Mouse (Mus musculus) T-helper 1 cell (primary cell): ENCODE measurements around the gene Pick1.

Experiments
- in situ Hi-C: fragments of 300-600 bp; cut with MboI, MseI; formaldehyde crosslinking; loops from one replicate; pipeline ENCODE4 v1.15.1; 2025; ENCODE audit warnings: high pct_unique_total_duplicates

The Pick1 gene

DNA sequence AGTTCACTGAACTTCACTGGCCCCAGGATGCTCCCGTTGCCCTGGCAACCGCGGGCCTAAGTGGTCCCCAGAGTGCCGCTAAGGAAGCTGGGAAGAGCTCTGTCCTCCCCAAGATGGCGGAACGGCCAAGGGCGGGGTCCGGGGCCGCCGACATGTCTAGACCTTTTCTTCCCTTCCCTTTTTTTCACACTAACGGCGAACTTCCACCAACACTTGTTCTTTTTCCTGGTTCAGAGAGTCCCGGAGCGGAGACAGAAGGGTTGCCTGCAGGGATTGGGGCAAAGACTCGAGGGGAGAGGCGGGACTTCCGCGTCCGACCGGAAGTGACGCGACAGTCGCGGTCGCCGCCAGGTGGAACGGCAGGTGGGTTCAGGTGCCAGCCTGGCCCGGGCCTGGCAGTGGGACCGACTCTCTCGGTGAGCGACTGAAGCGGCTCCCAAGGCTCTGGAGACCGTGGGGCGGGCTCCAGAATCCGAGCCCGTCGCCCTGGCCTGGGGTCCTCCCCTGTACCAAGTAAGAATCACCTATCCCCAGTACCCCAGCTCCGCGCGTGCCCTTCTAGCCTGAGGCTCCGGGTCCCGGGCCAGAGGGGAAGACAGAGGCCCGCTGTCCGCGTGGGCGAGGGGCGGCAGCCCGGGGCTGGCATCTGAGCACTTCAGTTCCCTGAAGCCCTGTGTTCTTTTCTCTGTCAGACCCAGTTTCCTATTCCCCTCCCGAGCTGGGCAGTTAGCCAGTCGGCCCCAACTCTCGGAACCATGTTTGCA, at the start of gene Pick1, which contains the start of gene Gm49486:
TSS of gene Pick1 (plus strand) at position 116 of the 764 bp plus-strand sequence.
TSS of gene Gm49486 (plus strand) at position 334 of the 764 bp plus-strand sequence.
- in situ Hi-C loops: loop anchor here (10.0 kb wide), 1 partner anchor 236 kb away; no protein-coding TSS in a partner anchor

DNA sequence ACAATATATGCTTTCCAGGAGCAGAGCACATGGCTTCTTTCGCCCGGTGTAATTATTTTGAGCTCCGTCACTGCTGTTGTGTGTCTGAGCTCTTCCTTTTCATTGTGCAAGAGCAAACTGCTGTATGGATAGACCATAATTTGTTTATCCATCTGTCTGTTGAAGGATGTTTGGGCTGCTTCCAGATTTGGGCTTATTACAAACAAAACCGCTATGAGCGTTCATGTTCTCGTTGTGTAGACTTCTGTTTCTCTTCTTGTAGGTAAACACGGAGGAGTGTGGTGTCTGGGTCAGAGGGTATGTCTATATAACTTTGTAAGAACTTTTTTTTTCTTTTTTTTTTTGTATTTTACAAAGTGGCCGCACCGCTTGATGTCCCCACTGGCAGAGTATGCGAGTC, 43.8 kb upstream of the Pick1 start:
- in situ Hi-C loops: no loop called here

DNA sequence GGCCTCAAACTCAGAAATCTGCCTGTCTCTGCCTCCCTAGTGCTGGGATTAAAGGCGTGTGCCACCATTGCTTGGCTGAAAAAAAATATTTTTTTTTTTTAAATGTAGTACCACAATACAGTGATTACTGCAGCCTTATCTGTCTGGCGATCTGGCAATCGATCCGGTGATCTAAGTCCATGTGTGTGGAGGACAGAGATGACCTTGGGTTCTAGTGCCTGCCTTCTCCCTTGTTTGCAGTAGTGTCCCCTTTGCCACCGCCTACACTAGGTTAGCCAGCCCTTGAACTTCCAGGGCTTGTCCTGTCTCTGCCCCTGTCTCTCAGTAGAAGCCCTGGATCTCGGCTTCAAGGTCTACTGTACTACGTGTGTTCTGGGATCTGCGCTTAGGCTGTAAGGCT, 41.2 kb upstream of the Pick1 start:
- in situ Hi-C loops: no loop called here

DNA sequence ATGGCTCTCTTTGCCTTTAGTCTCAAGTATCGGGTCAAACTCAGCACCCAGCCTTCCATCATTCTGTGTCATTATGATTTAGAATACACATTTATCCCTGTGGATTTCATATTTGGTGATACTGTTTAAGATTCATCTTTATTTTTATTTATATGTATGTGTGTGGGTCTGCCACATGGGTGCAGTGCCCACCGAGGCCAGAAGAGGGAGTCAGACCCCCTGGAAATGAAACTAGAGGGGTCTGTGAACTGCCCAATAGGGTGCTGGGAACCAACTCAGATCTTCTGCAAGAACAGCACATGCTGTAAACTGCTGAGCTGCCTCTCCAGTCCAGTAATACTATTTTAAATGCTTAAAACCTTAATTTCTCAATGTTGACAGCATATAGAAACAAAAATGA, 37.5 kb upstream of the Pick1 start:
- in situ Hi-C loops: no loop called here

DNA sequence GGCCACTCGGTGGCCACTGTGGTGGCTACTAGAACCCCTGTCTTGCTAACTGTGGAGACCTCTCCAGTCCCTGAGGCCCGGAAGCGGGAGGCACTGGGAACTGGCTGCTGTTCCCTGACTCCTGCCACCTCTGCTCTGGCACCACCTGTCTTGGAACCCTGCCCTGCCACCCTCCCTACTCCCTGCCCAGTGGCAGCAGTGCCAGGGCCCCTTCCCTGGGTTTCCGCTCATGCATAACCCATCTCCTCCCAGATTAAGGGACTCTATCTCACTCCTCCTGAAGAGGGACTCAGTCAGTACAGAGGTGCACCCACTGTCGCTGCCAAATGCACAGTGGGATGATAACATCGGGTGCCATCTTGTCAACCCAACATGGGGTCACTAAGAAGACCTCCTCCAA, 36.5 kb upstream of the Pick1 start:
- in situ Hi-C loops: no loop called here

DNA sequence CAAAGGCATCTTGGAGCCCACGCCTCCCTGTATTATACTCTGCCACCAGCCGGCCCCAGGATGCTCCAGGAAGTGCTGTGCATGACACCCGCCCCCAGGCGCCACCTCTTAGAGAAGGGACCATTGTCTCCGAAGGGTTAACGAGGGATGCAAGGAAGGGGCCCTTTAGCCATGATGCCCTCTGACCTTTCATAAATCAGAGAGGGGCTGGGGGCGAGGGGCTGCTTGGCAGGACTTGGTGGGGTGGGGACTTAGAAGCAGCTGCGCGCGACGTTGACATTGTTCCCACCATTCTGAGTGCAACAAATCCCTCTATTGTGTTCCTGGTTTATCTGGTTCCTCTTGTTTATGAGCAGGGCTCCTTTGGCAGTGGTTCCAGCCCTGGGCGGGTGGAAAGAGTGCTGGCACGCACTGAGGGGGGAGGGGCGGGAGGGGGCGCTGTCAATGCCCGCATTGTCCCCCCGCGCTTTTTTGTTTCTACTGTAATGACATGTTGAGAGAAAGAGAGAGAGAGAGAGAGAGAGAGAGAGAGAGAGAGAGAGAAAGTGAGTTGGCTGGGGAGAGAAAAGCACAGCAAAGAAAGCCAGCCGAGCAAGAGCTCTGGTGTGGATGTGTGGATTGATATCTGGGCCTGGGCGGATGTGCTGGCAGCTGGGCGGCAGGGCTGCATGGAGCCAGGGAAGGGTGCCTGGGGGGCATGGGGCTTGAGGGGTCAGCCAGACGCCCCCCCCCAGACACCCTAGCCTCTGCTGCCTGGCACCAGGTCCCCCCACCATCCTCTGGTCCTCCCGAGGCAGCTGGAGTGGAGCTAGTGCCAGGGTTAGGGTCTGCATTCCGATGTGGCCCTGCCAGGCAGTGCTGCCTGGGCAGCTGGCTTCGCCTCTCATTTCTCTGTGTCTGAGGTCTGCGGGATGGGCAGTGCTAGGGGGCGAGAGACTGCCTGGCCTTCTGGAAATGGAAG, 35.8 kb upstream of the Pick1 start:
- in situ Hi-C loops: no loop called here

DNA sequence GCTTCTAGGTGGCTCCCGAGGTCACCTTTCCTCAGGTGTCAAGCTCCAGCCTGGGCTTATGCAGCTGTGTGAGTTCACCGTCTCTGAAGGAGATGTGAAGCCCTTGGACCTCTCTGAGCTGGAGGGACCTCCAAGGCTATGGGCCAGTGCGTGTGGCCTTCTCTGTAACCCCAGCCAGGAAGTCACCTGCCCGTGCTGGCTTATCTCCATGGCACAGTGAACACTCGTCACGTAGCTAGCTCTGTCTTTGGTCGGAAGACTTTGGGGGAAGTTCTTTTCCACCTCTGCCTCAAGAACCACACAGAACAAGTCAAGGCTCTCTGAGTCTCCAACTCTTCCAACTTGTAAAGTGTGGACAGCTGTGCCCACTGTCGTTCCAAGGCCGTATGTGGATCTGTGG, 34.9 kb upstream of the Pick1 start:
- in situ Hi-C loops: no loop called here

DNA sequence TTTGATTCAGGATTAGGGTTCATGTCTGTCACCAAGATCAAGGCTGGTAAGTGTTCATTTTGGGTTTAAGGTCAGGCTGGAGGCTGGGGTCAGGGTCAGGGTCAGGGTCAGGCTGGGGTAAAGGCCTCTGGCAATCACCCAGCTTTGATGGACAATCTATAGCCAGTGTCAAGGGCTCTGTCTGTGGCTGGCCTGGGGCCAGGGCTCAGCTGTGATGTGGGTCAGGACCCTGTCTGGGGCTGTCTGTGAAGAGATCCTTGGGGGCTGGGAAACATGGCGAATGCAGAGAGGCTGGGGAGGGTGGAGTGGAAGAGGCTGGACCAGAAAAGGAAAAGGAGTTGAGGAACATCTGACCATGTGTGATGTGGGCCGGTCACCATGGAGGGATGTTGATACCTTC, 34.0 kb upstream of the Pick1 start:
- in situ Hi-C loops: no loop called here

DNA sequence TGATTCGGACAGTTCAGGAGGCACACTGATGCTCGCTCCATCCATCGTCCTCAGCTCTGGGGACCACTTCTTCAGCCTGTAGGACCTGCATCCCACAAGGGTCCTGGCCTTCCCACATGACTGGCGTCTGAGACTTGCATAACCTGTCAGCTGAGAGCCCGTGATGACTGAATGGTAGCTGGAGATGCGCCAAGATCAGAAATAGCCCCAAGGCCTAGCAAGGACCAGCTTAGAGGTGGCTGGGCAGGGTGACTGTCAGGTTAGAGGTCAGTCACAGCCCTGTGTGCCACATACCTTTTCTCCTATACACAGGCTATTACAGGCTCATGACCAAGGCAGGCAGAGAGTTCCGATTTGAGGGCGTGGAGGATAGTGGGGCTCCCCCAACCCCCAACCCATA, 33.5 kb upstream of the Pick1 start:
- in situ Hi-C loops: no loop called here

DNA sequence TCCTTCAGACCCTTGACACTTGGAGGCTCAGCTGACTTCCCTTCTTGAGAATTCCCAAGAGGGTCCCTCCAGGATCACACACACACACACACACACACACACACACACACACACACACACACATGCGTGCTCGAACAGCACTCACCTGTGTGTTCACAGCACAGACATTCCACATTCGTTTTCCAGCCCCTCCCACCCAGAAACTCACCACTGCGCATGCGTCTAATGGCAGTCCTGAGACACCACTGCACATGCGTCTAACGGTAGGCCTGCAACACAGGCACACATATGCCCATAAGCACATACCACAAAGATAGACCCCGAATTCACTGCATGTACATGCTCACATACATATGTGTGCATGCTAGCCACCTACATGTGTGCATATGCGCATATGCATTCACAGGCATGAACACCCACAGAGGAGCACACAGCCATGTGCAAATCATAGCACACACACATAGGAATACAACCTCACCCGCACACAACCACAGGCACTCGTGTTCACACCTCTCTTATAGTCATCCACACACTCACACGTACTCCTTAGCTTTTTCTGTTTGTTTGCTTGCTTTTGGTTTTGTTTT, 29.5 kb upstream of the Pick1 start:
- in situ Hi-C loops: no loop called here

DNA sequence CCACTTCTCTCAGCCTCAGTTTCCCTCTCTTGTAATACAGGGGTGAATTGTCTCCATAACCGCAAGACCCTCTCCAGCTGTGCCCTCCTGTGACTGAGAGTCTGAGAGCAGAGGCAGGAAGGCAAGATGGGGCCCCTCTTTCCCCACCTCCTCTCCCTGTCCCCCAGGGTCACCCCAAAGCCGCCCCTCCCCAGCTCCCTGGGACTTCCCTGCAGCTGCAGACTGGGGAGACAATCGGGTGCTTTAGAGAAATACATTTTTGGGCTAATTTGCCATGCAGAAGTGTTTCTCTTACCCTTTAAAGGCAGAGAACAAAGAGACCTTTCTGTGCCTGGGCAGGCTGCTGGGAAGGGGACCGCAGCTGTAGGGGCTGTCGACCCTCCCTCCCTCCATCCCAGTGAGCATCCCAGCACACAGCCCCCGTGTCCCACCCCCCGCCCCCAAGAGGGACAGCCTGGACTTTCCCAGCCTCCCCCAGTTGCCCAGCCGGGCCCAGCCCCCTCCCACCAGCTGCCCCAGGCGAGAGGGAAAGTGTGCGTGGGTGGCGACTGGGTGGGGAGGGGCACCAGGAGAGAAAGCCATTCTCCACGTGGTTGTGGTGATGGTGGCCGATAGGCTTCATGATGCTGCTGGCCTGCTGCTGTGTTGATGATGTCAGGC, 27.4 kb upstream of the Pick1 start:
- in situ Hi-C loops: no loop called here

DNA sequence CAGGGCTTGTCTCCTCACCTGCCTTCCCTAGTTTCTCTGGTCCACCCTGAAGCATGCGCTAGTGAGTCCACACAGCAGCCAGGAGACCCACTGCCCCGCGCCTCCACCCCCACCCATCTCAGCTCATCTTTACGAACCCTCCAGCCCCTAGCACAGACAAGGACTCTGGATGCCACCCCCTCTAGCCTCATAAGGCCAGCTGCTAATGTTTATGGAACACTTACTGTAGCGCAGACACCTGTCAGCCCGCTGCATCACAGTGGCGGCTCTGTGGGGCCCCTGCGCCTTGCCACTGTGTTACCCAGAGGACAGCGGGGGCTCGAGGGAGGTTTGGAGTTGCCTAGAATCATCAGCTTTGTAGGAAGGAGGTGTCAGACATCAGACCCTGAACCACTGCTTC, 26.4 kb upstream of the Pick1 start:
- in situ Hi-C loops: no loop called here

DNA sequence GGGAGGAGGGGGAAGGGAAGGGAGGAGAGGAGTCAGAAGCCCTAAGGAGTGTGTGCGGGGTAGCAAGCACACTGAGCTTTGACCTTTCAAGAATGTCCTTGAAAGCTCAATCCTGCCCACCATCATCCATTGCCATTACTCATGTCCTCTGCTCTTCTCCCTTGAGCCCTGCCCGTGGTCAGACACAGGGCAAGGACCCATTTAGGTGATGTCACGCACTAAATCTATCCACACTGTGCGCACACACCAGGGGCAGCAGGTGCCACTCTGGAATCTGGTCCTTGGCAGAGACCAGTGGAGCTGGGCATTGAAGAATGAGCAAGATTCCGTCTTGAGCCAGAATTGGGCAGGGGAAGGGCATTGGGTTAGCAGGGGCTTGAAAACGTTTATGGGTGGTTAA, 20.8 kb upstream of the Pick1 start:
- in situ Hi-C loops: no loop called here

DNA sequence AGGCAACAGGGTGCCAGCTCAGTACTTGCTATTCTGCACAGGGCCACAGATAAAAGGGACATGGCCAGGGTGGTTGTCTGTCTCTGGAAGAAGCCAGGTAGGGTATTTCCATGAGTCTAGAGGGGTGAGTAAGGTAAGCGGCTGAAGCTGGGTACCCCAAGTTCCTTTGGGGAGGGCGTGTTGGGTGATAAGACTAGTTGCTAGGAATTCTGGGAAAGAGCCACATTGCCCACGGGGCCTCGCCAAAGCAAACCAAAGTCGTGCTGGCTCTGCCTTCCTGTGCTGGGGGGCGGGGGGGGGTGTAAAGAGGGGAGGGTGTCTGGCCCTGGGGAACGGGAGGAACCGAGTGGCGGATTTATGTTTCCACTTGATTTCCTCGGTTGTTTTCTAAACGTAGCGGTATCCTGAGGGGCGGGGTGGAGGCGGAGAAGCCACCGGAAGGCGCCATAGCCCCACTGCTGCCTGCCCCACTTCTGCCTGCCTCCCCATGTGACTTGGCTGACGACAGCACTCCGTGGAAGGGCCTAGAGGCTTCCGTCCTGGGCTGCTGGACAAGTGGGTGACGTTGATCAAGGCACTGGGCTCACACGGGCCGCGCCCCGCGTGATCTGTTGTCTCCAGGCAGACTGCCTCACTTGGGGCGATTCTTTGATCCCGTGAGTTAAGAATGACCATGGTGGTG, 20.1 kb upstream of the Pick1 start:
- in situ Hi-C loops: no loop called here

DNA sequence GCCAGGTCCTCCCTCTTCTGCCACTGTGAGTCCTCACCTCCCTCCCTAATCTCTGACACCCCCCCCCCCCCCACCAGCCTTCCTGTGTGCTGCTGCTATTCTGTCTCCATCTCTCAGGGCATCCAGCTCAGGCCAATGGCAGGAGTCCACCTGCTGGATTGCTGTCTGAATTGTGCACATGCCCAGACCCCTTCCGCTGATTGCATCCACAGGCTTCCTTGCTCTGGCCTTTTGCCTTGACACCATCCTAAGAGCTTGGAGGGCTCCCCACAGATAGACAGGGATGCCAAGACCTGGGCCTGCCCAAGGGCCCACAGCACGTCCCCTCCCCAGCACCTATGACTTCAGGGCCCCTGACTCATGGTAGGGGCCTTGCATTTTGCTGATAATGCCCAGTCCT, 18.6 kb upstream of the Pick1 start:
- in situ Hi-C loops: no loop called here

DNA sequence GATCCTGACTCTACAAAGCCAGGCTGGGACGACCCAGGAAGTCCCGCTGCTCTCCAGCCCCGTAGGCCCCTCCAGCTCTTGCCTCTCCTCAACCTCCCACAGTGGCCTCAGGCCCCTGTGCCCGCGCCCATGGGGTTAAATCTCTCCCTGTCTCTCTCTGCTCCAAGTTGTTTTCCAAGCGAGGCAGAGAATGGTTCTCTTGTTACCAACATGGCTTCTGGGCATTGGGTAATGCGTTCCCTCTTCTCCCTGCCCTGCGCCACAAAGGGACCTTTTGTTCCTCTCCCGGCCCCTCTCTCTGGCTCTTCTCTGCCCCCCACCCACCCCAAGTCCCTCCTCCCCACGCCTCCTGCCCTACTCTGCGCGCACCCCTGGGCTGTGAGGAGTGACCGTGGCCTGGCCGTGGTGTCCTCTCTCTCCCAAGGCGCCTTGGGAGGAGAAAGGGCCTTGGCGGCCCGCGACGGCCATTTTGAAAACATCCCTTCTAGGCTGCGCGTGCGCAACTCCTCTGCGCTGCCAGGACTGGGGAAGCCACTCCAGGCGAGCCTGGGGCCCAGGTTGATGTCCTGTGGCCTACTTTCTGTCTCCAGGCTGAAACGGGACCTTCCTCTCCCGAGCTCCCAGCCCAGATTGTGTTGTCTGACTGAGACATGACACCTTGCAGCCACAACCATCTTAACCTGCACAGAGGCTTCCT, 16.1 kb upstream of the Pick1 start:
- in situ Hi-C loops: no loop called here

DNA sequence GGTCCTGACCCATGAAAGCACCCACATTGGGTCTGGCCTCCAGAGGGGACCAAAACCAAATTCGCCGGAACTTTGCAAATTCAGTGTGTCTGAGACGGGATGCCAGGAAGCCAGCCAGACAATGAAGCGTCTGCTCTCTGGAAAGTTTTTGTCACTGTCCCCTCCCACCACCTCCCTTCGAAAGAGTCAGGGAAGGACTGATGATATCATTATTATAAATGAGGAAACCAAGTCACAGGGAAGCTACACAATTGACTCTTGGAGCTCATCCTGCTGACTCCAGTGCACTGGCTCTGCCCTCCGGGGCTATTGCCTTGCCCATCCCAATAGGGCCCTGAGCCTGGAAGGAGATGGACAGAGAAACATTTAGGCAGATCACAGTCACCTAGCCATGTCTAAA, 15.4 kb upstream of the Pick1 start:
- in situ Hi-C loops: no loop called here

DNA sequence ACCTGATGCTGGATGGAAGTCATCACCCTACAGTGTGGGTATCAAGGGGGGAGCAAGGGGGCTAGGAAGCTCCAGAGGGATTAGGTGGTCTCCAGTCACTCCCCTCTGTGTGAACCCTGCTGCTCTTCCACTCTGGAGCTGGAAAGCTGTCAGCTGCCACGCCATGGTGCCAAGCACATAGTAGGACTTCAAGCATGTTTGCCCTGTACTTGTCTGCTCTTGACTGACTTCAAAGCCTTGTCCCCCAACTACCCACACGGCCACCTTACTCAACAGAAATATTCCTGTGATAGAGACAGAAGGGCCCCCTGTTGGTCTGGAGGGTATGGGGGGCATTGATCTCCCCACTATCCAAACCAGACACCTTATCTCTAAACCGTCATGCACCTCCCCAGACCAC, 12.8 kb upstream of the Pick1 start:
- in situ Hi-C loops: no loop called here

DNA sequence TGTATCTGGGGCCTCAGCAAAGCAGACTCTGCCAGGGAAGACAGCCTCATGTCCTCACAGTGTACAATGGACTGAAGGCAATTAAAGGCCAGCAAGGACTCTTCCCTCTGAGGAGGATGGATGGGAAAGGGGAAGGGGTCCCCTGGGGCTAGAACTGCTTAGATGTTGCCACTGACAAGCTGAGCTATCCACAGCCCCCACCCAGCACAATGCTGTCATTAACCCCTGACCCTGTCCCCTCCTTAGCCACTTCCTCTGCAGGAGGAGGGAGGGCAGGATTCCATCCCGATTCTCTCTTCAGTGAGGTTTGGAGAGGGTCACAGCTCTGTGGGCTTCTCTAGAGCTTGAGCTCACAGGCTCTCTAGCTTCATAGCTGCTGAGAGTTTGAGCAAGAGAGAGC, 9.4 kb upstream of the Pick1 start:
- in situ Hi-C loops: no loop called here

DNA sequence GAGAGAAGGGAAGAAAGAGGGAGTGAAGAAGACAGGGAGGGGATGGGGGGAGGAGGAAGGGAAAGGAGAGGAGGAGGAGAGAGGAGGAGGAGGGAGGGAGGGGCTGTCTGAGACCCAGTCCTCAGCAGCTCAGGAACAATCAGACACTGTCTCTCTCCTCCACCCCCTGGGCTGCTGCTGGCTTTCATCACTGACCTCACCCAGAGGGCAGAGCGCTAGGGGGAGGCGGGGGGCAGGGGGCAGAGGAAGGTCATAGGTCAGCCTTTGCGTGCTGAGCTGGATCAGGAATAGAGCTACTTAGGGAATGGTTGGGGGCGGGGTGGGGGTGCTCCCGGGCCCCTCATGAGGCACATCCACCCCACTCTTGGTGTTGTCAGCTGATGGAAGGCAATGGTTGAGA, 5.3 kb upstream of the Pick1 start:
- in situ Hi-C loops: loop anchor here (10.0 kb wide), 1 partner anchor 241 kb away; no protein-coding TSS in a partner anchor
